Mouse (Mus musculus) heart, postnatal 0 days (tissue): ENCODE results near the gene Prx. TPM values are rescaled to one million over a fixed set of nuclear protein-coding genes. Genes with fewer than 3 reads are reported as not detected.

Source experiments
- ATAC-seq: fragments of 200-750 bp; cut with Nextera tagmentation; 2 replicates; pipeline ENCODE4 v1.8.0; 2017; ENCODE audit warnings: low read depth, moderate number of reproducible peaks, moderate library complexity; ENCODE audit not compliant: insufficient read depth
- DNase-seq: peaks from one replicate; pipeline ENCODE4 v3.0.0-alpha.2; 2016; ENCODE audit warnings: low spot score
- H3K27ac ChIP-seq: fragments of 300-500 bp; sonication (generic); 2 replicates; pipeline ENCODE4 v1.5.1; 2014; ENCODE audit warnings: low read depth, mild to moderate bottlenecking
- H3K27me3 ChIP-seq: fragments of 300-500 bp; sonication (generic); 2 replicates; pipeline ENCODE4 v1.6.1; 2014; ENCODE audit warnings: low read length, mixed read lengths; ENCODE audit not compliant: control insufficient read depth, insufficient read depth
- H3K36me3 ChIP-seq: fragments of 300-500 bp; sonication (generic); replicated peaks from 2 replicates; pipeline ENCODE4 v1.6.1; 2014; ENCODE audit warnings: low read length, mixed read lengths; ENCODE audit not compliant: control insufficient read depth, insufficient read depth
- H3K4me1 ChIP-seq: fragments of 300-500 bp; sonication (generic); 2 replicates; pipeline ENCODE4 v1.6.1; 2014; ENCODE audit warnings: antibody characterized with exemption; ENCODE audit not compliant: control insufficient read depth, insufficient read depth
- H3K4me2 ChIP-seq: fragments of 300-500 bp; sonication (generic); 2 replicates; pipeline ENCODE4 v1.6.1; 2014; ENCODE audit warnings: low read depth, mild to moderate bottlenecking, low read length, moderate library complexity
- H3K4me3 ChIP-seq: fragments of 300-500 bp; sonication (generic); 2 replicates; pipeline ENCODE4 v1.5.1; 2014; ENCODE audit warnings: low read depth, low read length
- H3K9ac ChIP-seq: fragments of 300-500 bp; sonication (generic); replicated peaks from 2 replicates; pipeline ENCODE4 v1.6.1; 2014; ENCODE audit warnings: low read depth, low read length, mixed read lengths
- H3K9me3 ChIP-seq: fragments of 300-500 bp; sonication (generic); replicated peaks from 2 replicates; pipeline ENCODE4 v1.6.1; 2016; ENCODE audit warnings: low read length; ENCODE audit not compliant: control insufficient read depth
- CTCF ChIP-seq: IDR thresholded peaks from 2 replicates; pipeline ENCODE4 v1.5.1; 2016; ENCODE audit warnings: antibody characterized with exemption, control low read depth, low read depth
- EP300 ChIP-seq: IDR thresholded peaks from 2 replicates; pipeline ENCODE4 v1.6.1; 2016; ENCODE audit warnings: antibody characterized with exemption, low read depth
- WGBS: fragments of 180-500 bp; shearing (Covaris S2); extraction: QIAGEN DNeasy Blood & Tissue Kit; methylation state at CpG from one replicate; pipeline ENCODE4 v1.1.7; 2014; 5-methylcytosine and 5-hydroxymethylcytosine counted together
- polyA plus RNA-seq: library from polyadenylated mRNA; unstranded; fragments of >200 nt; fragmentation: Nextera tagmentation; extraction: Ambion mirVana; gene quantifications from 2 replicates; pipeline ENCODE4 v1.2.1, GENCODE M21; 2015
- total RNA-seq: library from RNA; depleted of rRNA; stranded (reverse); fragments of >200 nt; gene quantifications from 2 replicates; pipeline ENCODE4 v1.2.3, GENCODE M21; 2014; ENCODE audit warnings: low replicate concordance

The Prx gene
- total and polyA plus RNA-seq, 2 experiments from 2014 or later: 1.1 to 1.9 TPM

DNA sequence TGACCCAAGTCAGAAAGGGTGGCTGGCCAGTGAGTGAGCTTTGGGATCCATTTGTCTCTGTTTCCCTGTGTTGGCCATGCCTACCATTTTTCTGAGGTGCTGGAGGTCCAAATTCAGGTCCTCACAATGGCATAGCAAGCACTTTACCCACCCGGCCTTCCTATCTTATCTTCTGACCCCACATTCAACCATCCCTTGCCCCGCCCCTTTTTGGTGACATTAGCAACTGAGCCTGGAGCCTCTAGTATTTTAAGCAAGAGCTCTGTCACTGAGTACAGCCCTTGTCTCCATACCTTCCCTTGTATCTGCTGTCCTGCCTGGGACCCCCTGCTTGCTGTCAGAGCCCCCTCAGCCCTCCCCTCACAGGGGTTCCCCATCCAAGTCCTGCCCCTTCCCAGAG lies 36.3 kb downstream of the Prx start:
- ATAC-seq (no peak), DNase-seq (no peak)
- 64% methylated on average over 2 of the region's 2 CpGs for WGBS
- Histone ChIP-seq H3K9me3 (no peaks in the 10 kb centered on the region), H3K36me3 (peaks cover 43% of the 10 kb centered on the region; the same call in 1 of the 2 replicates), H3K4me2 (no peak overlapping the region), H3K4me1 (no peaks in the 10 kb centered on the region), H3K27me3 (no peaks in the 10 kb centered on the region), H3K27ac (no peak overlapping the region), H3K4me3 (no peak overlapping the region), H3K9ac (no peak overlapping the region)
- TF ChIP-seq EP300 (no peak), CTCF (no peak)

DNA sequence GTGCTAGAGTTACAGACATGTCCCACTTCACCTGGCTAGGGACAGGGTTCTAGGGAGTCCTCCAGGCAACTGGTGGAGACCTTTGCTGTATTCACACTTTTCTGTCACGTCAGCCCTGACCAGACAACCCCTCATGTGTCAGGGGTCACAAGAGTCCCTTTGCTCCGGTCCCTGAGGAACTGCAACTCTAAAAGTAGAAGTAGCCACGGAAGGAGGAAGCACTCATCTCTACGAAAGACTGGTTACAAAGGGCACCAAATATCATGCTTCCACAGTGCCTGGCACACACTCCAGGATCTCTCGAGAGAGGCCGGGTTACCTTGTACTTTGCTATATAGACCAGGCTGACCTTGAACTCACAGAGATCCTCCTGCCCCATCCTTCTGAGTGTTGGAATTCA lies 37.5 kb downstream of the Prx start:
- H3K27me3 ChIP-seq: no peaks in the 10 kb centered on the region
- H3K4me3 ChIP-seq: no peak overlapping the region
- H3K4me2 ChIP-seq: no peak overlapping the region
- 84% methylated on average over 6 of the region's 6 CpGs for WGBS
- ATAC-seq (no peak), DNase-seq (no peak)
- TF ChIP-seq EP300 (no peak), CTCF (no peak)
- no peaks in the 10 kb centered on the region for H3K9me3 ChIP-seq
- peaks cover 38% of the 10 kb centered on the region; the same call in 1 of the 2 replicates for H3K36me3 ChIP-seq
- H3K27ac ChIP-seq: no peak overlapping the region
- H3K9ac ChIP-seq: no peak overlapping the region
- H3K4me1 ChIP-seq: no peaks in the 10 kb centered on the region

DNA sequence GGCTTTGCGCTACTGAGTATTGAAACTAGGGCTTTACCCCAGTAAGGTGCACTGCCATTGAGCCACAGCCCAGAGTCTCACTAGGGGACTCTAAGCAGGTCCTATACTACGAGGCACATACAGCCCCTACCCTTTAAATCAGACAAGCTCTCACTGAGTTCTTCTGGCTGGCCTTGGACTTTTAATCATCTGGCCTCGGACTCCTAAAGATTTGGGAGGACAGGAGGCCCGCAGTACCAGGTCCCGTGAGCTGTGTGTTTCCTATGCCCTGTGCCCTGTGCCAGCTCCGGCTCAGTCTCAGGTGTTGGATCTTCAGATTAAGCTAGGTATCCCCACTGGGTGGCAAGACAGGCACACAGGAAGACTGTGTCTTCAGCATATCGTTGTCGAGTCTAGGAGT lies 38.9 kb downstream of the Prx start:
- no peaks in the 10 kb centered on the region for H3K27me3 ChIP-seq
- WGBS: 89% methylated on average over 8 of the region's 8 CpGs
- H3K27ac ChIP-seq: no peak overlapping the region
- H3K4me1 ChIP-seq: peaks cover 8% of the 10 kb centered on the region; the same call in 1 of the 2 replicates
- no peak for ATAC-seq
- no peak for TF ChIP-seq EP300
- no peak for TF ChIP-seq CTCF
- H3K9me3 ChIP-seq: no peaks in the 10 kb centered on the region
- no peak overlapping the region for H3K4me2 ChIP-seq
- H3K9ac ChIP-seq: no peak overlapping the region
- peaks cover 25% of the 10 kb centered on the region; the same call in 1 of the 2 replicates for H3K36me3 ChIP-seq
- no peak overlapping the region for H3K4me3 ChIP-seq
- no peak for DNase-seq

DNA sequence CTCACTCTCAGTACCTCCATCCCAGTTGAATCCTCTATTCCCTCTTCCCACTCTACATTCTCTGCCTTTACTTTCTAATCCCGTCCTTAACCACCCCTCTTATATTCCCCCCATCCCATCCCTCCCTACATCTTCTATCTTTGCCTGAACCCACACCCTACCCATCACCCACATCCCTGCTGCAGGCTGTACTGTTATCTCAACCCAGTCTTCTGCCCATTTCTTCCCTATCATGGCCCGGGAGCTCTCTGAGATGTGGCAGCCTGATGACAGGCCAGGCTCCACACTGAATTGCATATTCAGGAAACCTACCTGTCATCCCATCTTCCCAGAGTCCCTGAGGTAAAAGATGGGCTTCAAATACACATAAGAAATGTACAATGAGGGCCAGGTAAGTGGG lies 39.7 kb downstream of the Prx start:
- Histone ChIP-seq H3K4me2 (no peak overlapping the region), H3K9ac (no peak overlapping the region), H3K4me1 (peaks cover 10% of the 10 kb centered on the region), H3K27ac (no peak overlapping the region), H3K36me3 (peaks cover 25% of the 10 kb centered on the region; the same call in 1 of the 2 replicates), H3K4me3 (no peak overlapping the region), H3K27me3 (no peaks in the 10 kb centered on the region), H3K9me3 (no peaks in the 10 kb centered on the region)
- TF ChIP-seq EP300: no peak
- TF ChIP-seq CTCF: no peak
- no peak for DNase-seq
- no peak for ATAC-seq
- WGBS: 77% methylated on average over 2 of the region's 2 CpGs

DNA sequence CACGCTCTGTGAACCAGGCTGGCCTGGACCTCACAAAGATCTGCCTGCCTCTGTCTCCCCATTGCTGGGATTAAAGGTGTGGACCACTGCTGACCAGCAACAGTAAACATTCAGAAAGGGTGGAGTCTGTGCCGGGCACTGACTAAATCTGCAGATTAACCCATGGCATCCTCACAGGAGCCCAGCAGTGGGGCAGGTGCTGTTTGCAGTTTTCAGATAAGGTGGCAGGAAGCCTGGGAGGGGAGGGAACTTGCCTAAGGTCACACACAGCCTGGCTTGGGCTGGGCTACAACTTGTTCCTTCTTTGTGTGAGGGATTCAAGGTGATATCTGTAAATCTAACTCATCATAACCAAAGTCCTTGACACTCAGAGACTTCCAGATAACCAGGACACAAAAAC lies 41.4 kb downstream of the Prx start:
- no peak overlapping the region for H3K27ac ChIP-seq
- no peak overlapping the region for H3K4me2 ChIP-seq
- no peaks in the 10 kb centered on the region for H3K27me3 ChIP-seq
- TF ChIP-seq EP300 (no peak), CTCF (no peak)
- WGBS: 58% methylated on average over 2 of the region's 2 CpGs
- H3K4me1 ChIP-seq: peaks cover 20% of the 10 kb centered on the region
- no peak overlapping the region for H3K4me3 ChIP-seq
- ATAC-seq (no peak), DNase-seq (no peak)
- H3K36me3 ChIP-seq: peaks cover 20% of the 10 kb centered on the region; the same call in 1 of the 2 replicates
- H3K9me3 ChIP-seq: no peaks in the 10 kb centered on the region
- H3K9ac ChIP-seq: no peak overlapping the region

DNA sequence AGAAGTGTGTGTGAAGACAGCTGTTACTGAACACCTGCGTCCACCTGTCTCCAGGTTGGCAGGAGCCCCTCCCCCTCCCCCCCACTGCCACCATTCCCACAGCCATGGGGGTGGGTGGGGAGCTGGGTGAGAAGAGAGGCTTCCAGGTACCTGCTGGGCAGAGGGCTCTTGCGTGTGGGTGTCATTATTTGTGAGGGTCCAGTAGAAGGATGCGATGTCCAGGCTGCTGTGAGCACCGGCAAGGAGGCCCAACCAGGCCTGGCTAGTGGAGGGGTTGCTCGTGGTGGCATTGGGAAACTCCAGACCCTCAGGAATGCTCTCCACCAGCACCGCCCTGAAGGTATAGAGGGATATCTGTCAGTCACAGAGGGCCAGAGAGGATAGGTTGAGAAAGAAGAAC lies 41.8 kb downstream of the Prx start:
- Histone ChIP-seq H3K27ac (no peak overlapping the region), H3K4me3 (no peak overlapping the region), H3K27me3 (no peaks in the 10 kb centered on the region), H3K9ac (no peak overlapping the region), H3K9me3 (no peaks in the 10 kb centered on the region), H3K4me1 (peaks cover 20% of the 10 kb centered on the region), H3K36me3 (peaks cover 16% of the 10 kb centered on the region; the same call in 1 of the 2 replicates), H3K4me2 (no peak overlapping the region)
- TF ChIP-seq EP300: no peak
- no peak for TF ChIP-seq CTCF
- DNase-seq: no peak
- 88% methylated on average over 6 of the region's 6 CpGs for WGBS
- no peak for ATAC-seq
